Mouse (Mus musculus): Measurements from ENCODE around the gene Olfr495. TPM values are rescaled to one million over a fixed set of nuclear protein-coding genes. Genes with fewer than 3 reads are reported as not detected.

Gene Olfr495
- not detected in 2 replicates for polyA plus RNA-seq (2014; fragmentation: Nextera tagmentation; extraction: Ambion mirVana)

GRCm38 (mm10) chr7:108392867-108393266, at the start of gene Olfr495:
Olfr495 (plus strand) TSS chr7:108393167.
- WGBS: 67% methylated on average over 1 of the region's 1 CpGs
- Histone ChIP-seq H3K9ac (ENCODE audit: low read length) (no peak within 1 kb of the TSS), H3K36me3 (ENCODE audit: control insufficient read depth, insufficient read depth, low read length) (no peaks in the 10 kb centered on the region), H3K27me3 (ENCODE audit: control insufficient read depth, insufficient read depth, low read length) (no peaks in the 10 kb centered on the region), H3K4me1 (ENCODE audit: control insufficient read depth, insufficient read depth, low read length) (no peaks in the 10 kb centered on the region), H3K4me3 (ENCODE audit: low read depth, low read length) (no peak within 1 kb of the TSS), H3K4me2 (ENCODE audit: low read depth) (no peak within 1 kb of the TSS), H3K27ac (ENCODE audit: low read depth, low read length) (no peak within 1 kb of the TSS), H3K9me3 (ENCODE audit: control insufficient read depth, low read length) (no peaks in the 10 kb centered on the region)
- ATAC-seq (ENCODE audit: insufficient read depth, low FRiP score, low TSS enrichment) (no peak), DNase-seq (ENCODE audit: low spot score) (no peak)

- 67% methylated on average over 1 of the region's 1 CpGs for WGBS
- Histone ChIP-seq H3K27me3 (ENCODE audit: control insufficient read depth, insufficient read depth, low read length) (no peaks in the 10 kb centered on the region), H3K4me1 (ENCODE audit: control insufficient read depth, insufficient read depth, low read length) (no peaks in the 10 kb centered on the region), H3K4me3 (ENCODE audit: low read depth, low read length) (no peak within 1 kb of the TSS), H3K9ac (ENCODE audit: low read length) (no peak within 1 kb of the TSS), H3K27ac (ENCODE audit: low read depth, low read length) (no peak within 1 kb of the TSS), H3K9me3 (ENCODE audit: control insufficient read depth, low read length) (no peaks in the 10 kb centered on the region), H3K4me2 (ENCODE audit: low read depth) (no peak within 1 kb of the TSS), H3K36me3 (ENCODE audit: control insufficient read depth, insufficient read depth, low read length) (no peaks in the 10 kb centered on the region)
- DNase-seq (ENCODE audit: low spot score): no peak
- ATAC-seq (ENCODE audit: insufficient read depth, low FRiP score, low TSS enrichment): no peak
These were observed 46.1 kb upstream of the Olfr495 start, which contains the start of gene Olfr493 for GRCm38 (mm10) chr7:108346879-108347278. Olfr493 (minus strand) TSS chr7:108346979.

DNA sequence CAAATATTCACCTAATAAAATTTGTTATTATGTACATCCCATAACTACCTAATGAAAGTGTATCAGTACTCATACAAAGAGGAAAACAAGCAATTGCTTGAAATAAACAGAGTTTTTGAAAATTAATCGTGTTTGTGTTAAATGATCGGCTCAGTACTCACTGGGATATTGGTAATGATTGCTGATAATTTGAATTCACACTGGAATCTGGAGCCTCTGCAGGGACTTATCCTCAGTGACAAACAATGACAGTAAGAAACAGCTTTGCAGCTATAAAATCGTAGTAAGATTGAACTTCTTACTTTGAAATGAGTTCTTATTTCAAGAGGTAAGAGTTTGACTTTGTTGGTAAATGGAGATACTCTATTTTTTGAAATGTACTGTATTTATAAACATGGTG, 27.9 kb upstream of the Olfr495 start, which contains the start of gene Olfr494:
Gene Olfr494 (plus strand): TSS at position 301 of the 400 bp plus-strand sequence.
- Histone ChIP-seq H3K27ac (ENCODE audit: low read depth, low read length) (no peak within 1 kb of the TSS), H3K4me1 (ENCODE audit: control insufficient read depth, insufficient read depth, low read length) (no peaks in the 10 kb centered on the region), H3K4me2 (ENCODE audit: low read depth) (no peak within 1 kb of the TSS), H3K9ac (ENCODE audit: low read length) (no peak within 1 kb of the TSS), H3K4me3 (ENCODE audit: low read depth, low read length) (no peak within 1 kb of the TSS), H3K9me3 (ENCODE audit: control insufficient read depth, low read length) (no peaks in the 10 kb centered on the region), H3K36me3 (ENCODE audit: control insufficient read depth, insufficient read depth, low read length) (no peaks in the 10 kb centered on the region), H3K27me3 (ENCODE audit: control insufficient read depth, insufficient read depth, low read length) (no peaks in the 10 kb centered on the region)
- 86% methylated on average over 3 of the region's 3 CpGs for WGBS
- no peak for ATAC-seq (ENCODE audit: insufficient read depth, low FRiP score, low TSS enrichment)
- DNase-seq (ENCODE audit: low spot score): no peak

DNA sequence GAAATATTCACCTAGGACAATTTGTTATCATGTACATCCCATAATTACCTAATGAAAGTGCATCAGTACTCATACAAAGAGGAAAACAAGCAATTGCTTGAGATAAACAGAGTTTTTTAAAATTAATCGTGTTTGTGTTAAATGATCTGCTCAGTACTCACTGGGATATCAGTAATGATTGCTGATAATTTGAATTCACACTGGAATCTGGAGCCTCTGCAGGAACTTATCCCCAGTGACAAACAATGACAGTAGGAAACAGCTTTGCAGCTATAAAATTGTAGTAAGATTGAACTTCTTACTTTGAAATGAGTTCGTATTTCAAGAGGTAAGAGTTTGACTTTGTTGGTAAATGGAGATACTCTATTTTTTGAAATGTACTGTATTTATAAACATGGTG, 27.2 kb downstream of the Olfr495 start, which contains the start of gene Olfr497:
Gene Olfr497 (plus strand): TSS at position 301 of the 400 bp plus-strand sequence.
- 80% methylated on average over 2 of the region's 2 CpGs for whole genome bisulfite sequencing
- ATAC-seq (ENCODE audit: insufficient read depth, low FRiP score, low TSS enrichment): no peak
- H3K27ac ChIP-seq (ENCODE audit: low read depth, low read length): no peak within 1 kb of the TSS

More for the DNA sequence above, 27.2 kb downstream of the Olfr495 start, which contains the start of gene Olfr497:
- no peaks in the 10 kb centered on the region for H3K27me3 ChIP-seq (ENCODE audit: control insufficient read depth, insufficient read depth, low read length)
- no peak within 1 kb of the TSS for H3K4me2 ChIP-seq (ENCODE audit: low read depth)
- no peaks in the 10 kb centered on the region for H3K36me3 ChIP-seq (ENCODE audit: control insufficient read depth, insufficient read depth, low read length)
- no peaks in the 10 kb centered on the region for H3K9me3 ChIP-seq (ENCODE audit: control insufficient read depth, low read length)
- H3K4me1 ChIP-seq (ENCODE audit: control insufficient read depth, insufficient read depth, low read length): no peaks in the 10 kb centered on the region
- DNase-seq (ENCODE audit: low spot score): no peak
- no peak within 1 kb of the TSS for H3K9ac ChIP-seq (ENCODE audit: low read length)
- H3K4me3 ChIP-seq (ENCODE audit: low read depth, low read length): no peak within 1 kb of the TSS

Other genes with a start within 250 kb of the Olfr495 start
- gene Olfr485, start 233.3 kb upstream of the Olfr495 start, polyA plus RNA-seq (2014; fragmentation: Nextera tagmentation; extraction: Ambion mirVana): not detected in 2 replicates
- gene Olfr486, start 220.4 kb upstream of the Olfr495 start, polyA plus RNA-seq (2014; fragmentation: Nextera tagmentation; extraction: Ambion mirVana): not detected in 2 replicates
- not detected in 2 replicates for gene Olfr487, start 178.5 kb upstream of the Olfr495 start, polyA plus RNA-seq (2014; fragmentation: Nextera tagmentation; extraction: Ambion mirVana)
- not detected in 2 replicates for gene Olfr488, start 134.8 kb upstream of the Olfr495 start, polyA plus RNA-seq (2014; fragmentation: Nextera tagmentation; extraction: Ambion mirVana)
- not detected in 2 replicates for gene Olfr490, start 104.2 kb upstream of the Olfr495 start, polyA plus RNA-seq (2014; fragmentation: Nextera tagmentation; extraction: Ambion mirVana)
- not detected in 2 replicates for gene Olfr491, start 79.7 kb upstream of the Olfr495 start, polyA plus RNA-seq (2014; fragmentation: Nextera tagmentation; extraction: Ambion mirVana)
- not detected in 2 replicates for gene Olfr492, start 69.5 kb upstream of the Olfr495 start, polyA plus RNA-seq (2014; fragmentation: Nextera tagmentation; extraction: Ambion mirVana)
- gene Olfr493, start 46.2 kb upstream of the Olfr495 start, polyA plus RNA-seq (2014; fragmentation: Nextera tagmentation; extraction: Ambion mirVana): not detected in 2 replicates
- not detected in 2 replicates for gene Olfr494, start 27.8 kb upstream of the Olfr495 start, polyA plus RNA-seq (2014; fragmentation: Nextera tagmentation; extraction: Ambion mirVana)
- gene Olfr497, start 27.3 kb downstream of the Olfr495 start, polyA plus RNA-seq (2014; fragmentation: Nextera tagmentation; extraction: Ambion mirVana): not detected in 2 replicates
- gene Olfr498, start 72.2 kb downstream of the Olfr495 start, polyA plus RNA-seq (2014; fragmentation: Nextera tagmentation; extraction: Ambion mirVana): not detected in 2 replicates
- gene Olfr502, start 131.9 kb downstream of the Olfr495 start, polyA plus RNA-seq (2014; fragmentation: Nextera tagmentation; extraction: Ambion mirVana): not detected in 2 replicates
- gene Olfr503, start 151.4 kb downstream of the Olfr495 start, polyA plus RNA-seq (2014; fragmentation: Nextera tagmentation; extraction: Ambion mirVana): not detected in 2 replicates
- gene Olfr504, start 172.6 kb downstream of the Olfr495 start, polyA plus RNA-seq (2014; fragmentation: Nextera tagmentation; extraction: Ambion mirVana): not detected in 2 replicates
- gene Olfr506, start 217.6 kb downstream of the Olfr495 start, polyA plus RNA-seq (2014; fragmentation: Nextera tagmentation; extraction: Ambion mirVana): not detected in 2 replicates
- not detected in 2 replicates for gene Olfr507, start 228.6 kb downstream of the Olfr495 start, polyA plus RNA-seq (2014; fragmentation: Nextera tagmentation; extraction: Ambion mirVana)
- gene Olfr508, start 236.8 kb downstream of the Olfr495 start, polyA plus RNA-seq (2014; fragmentation: Nextera tagmentation; extraction: Ambion mirVana): not detected in 2 replicates

All from neural tube, embryonic 11.5 days (tissue).